Mouse (Mus musculus) kidney, postnatal 0 days (tissue): ENCODE measurements around the gene Kif14. TPM values are rescaled to one million over a fixed set of nuclear protein-coding genes. Genes with fewer than 3 reads are reported as not detected.

Experiments used
- ATAC-seq: fragments of 200-750 bp; cut with Nextera tagmentation; replicated peaks from 2 replicates; pipeline ENCODE4 v1.8.0; 2017; ENCODE audit warnings: low read depth, moderate number of reproducible peaks, moderate TSS enrichment, moderate library complexity; ENCODE audit not compliant: low FRiP score
- DNase-seq: peaks from one replicate; pipeline ENCODE4 v3.0.0-alpha.2; 2016; ENCODE audit warnings: low spot score
- H3K27ac ChIP-seq: fragments of 300-500 bp; sonication (generic); 2 replicates; pipeline ENCODE4 v1.5.1; 2014; ENCODE audit warnings: mild to moderate bottlenecking
- H3K27me3 ChIP-seq: fragments of 300-500 bp; sonication (generic); 2 replicates; pipeline ENCODE4 v1.6.1; 2014; ENCODE audit warnings: low read length, mixed read lengths; ENCODE audit not compliant: insufficient read depth
- H3K36me3 ChIP-seq: fragments of 300-500 bp; sonication (generic); 2 replicates; pipeline ENCODE4 v1.6.1; 2014; ENCODE audit warnings: low read length, mixed read lengths; ENCODE audit not compliant: insufficient read depth
- H3K4me1 ChIP-seq: fragments of 300-500 bp; sonication (generic); replicated peaks from 2 replicates; pipeline ENCODE4 v1.6.1; 2014; ENCODE audit warnings: antibody characterized with exemption, low read length, mixed read lengths; ENCODE audit not compliant: insufficient read depth
- H3K4me2 ChIP-seq: fragments of 300-500 bp; sonication (generic); 2 replicates; pipeline ENCODE4 v1.6.1; 2014; ENCODE audit warnings: mild to moderate bottlenecking, low read length, moderate library complexity, mixed read lengths
- H3K4me3 ChIP-seq: fragments of 300-500 bp; sonication (generic); replicated peaks from 2 replicates; pipeline ENCODE4 v1.5.1; 2014; ENCODE audit warnings: low read depth, low read length
- H3K9ac ChIP-seq: fragments of 300-500 bp; sonication (generic); 2 replicates; pipeline ENCODE4 v1.6.1; 2014; ENCODE audit warnings: low read depth, low read length
- H3K9me3 ChIP-seq: fragments of 300-500 bp; sonication (generic); replicated peaks from 2 replicates; pipeline ENCODE4 v1.6.1; 2016; ENCODE audit warnings: low read length, inconsistent platforms, mixed read lengths
- CTCF ChIP-seq: IDR thresholded peaks from 2 replicates; pipeline ENCODE4 v1.5.1; 2016; ENCODE audit warnings: antibody characterized with exemption, low read depth, mild to moderate bottlenecking, moderate library complexity
- WGBS: fragments of 180-500 bp; shearing (Covaris S2); extraction: QIAGEN DNeasy Blood & Tissue Kit; methylation state at CpG from one replicate; pipeline ENCODE4 v1.1.7; 2014; 5-methylcytosine and 5-hydroxymethylcytosine counted together
- polyA plus RNA-seq: library from polyadenylated mRNA; unstranded; fragments of >200 nt; fragmentation: Nextera tagmentation; extraction: Ambion mirVana; gene quantifications from 2 replicates; pipeline ENCODE4 v1.2.1, GENCODE M21; 2015

The Kif14 gene
- polyA plus RNA-seq, 1 experiment from 2014 or later, result 2.0 TPM

- Histone ChIP-seq H3K4me2 (no peak overlapping the region), H3K9me3 (no peaks in the 10 kb centered on the region), H3K36me3 (no peaks in the 10 kb centered on the region), H3K27ac (no peak overlapping the region), H3K9ac (no peak overlapping the region), H3K4me1 (no peaks in the 10 kb centered on the region), H3K27me3 (no peaks in the 10 kb centered on the region), H3K4me3 (no peak overlapping the region)
- no peak for DNase-seq
- ATAC-seq, result no peak
- 84% methylated on average over 4 of the region's 4 CpGs for WGBS
- no peak for TF ChIP-seq CTCF
These were observed 101.5 kb downstream of the Kif14 start for GRCm38 (mm10) chr1:136567641-136568040.

- Histone ChIP-seq H3K27ac (no peak overlapping the region), H3K9ac (no peak overlapping the region), H3K9me3 (no peaks in the 10 kb centered on the region), H3K4me2 (no peak overlapping the region), H3K36me3 (no peaks in the 10 kb centered on the region), H3K4me1 (no peaks in the 10 kb centered on the region), H3K27me3 (no peaks in the 10 kb centered on the region), H3K4me3 (no peak overlapping the region)
- no peak for DNase-seq
- TF ChIP-seq CTCF, result no peak
- WGBS, result 94% methylated on average over 11 of the region's 11 CpGs
- ATAC-seq, result no peak
These were observed 102.6 kb downstream of the Kif14 start for GRCm38 (mm10) chr1:136568738-136569194.

DNA sequence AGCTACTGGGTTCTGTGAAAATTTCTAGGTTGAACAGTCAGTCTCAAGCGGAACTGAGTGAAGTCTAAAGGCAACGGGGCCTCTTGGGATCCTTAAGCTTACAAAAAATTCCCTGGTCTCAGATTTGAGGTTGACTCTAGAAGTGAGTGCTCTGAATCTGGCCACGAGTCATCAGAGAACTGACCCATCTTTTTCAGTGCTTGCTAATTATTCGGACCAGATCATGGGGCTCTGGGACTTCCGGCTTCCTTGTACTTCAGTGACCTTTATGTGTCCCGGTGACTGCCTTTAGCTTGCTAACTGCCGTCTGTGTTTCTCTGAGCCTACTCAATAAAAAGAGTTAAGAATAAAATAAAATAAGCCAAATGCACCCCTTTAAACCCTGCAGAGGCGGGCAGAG lies 103.1 kb downstream of the Kif14 start:
- DNase-seq (no peak), ATAC-seq (no peak)
- Histone ChIP-seq H3K9me3 (no peaks in the 10 kb centered on the region), H3K9ac (no peak overlapping the region), H3K4me3 (no peak overlapping the region), H3K4me1 (no peaks in the 10 kb centered on the region), H3K27ac (no peak overlapping the region), H3K4me2 (no peak overlapping the region), H3K36me3 (no peaks in the 10 kb centered on the region), H3K27me3 (no peaks in the 10 kb centered on the region)
- WGBS, result 75% methylated on average over 8 of the region's 8 CpGs
- no peak for TF ChIP-seq CTCF

DNA sequence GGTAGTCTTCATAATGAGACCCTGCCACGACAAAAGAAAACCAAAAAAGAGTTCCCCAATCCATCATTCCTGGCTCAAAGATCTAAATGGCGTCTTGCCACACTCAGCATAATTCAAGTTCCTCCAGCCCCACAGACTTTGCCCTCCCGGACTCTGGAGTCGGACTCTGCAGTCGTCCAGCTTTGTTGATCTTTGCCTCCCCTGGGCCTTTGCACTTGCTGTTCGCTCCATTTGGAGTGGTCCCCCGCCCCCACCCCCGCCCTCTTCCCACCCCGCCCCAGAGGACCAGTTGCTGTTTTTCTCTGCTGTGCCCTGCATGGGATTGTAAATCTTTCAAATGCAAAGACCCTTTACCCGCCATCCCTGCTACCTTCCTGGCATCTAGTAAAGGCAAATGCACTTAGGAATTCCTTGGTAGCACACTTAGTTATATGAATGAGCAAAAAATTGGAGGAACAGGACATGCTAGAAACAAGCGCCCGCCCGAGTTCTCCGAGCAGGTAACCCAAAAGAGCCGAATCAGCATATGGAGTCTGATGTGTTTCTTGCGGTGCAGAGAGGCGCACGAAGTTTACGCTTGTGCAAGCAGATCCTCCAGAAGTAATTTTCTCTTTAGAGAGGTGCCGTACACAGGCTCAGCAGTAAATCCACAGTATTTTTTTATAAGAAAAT lies 103.6 kb downstream of the Kif14 start:
- Histone ChIP-seq H3K4me1 (no peaks in the 10 kb centered on the region), H3K4me3 (no peak overlapping the region; the same call in 1 of the 2 replicates), H3K36me3 (no peaks in the 10 kb centered on the region), H3K27ac (no peak overlapping the region), H3K4me2 (peak overlapping the region; percentile 36), H3K9ac (no peak overlapping the region), H3K27me3 (no peaks in the 10 kb centered on the region), H3K9me3 (no peaks in the 10 kb centered on the region)
- WGBS, result 28% methylated on average over 20 of the region's 20 CpGs
- DNase-seq (no peak), ATAC-seq (no peak)
- TF ChIP-seq CTCF, result no peak

- DNase-seq (no peak), ATAC-seq (no peak)
- Histone ChIP-seq H3K9me3 (no peaks in the 10 kb centered on the region), H3K4me1 (no peaks in the 10 kb centered on the region), H3K27me3 (no peaks in the 10 kb centered on the region), H3K36me3 (no peaks in the 10 kb centered on the region), H3K4me2 (peak overlapping the region; percentile 36), H3K9ac (no peak overlapping the region), H3K4me3 (no peak overlapping the region; the same call in 1 of the 2 replicates), H3K27ac (no peak overlapping the region)
- WGBS, result 14% methylated on average over 13 of the region's 13 CpGs
- TF ChIP-seq CTCF, result no peak
These were observed 104.1 kb downstream of the Kif14 start for GRCm38 (mm10) chr1:136570298-136570653.

GRCm38 (mm10) chr1:136570976-136571375 lies 104.8 kb downstream of the Kif14 start:
- Histone ChIP-seq H3K9me3 (no peaks in the 10 kb centered on the region), H3K27me3 (no peaks in the 10 kb centered on the region), H3K4me2 (no peak overlapping the region), H3K4me1 (no peaks in the 10 kb centered on the region), H3K4me3 (no peak overlapping the region), H3K27ac (no peak overlapping the region), H3K9ac (no peak overlapping the region), H3K36me3 (no peaks in the 10 kb centered on the region)
- no peak for ATAC-seq
- no peak for TF ChIP-seq CTCF
- no peak for DNase-seq
- 92% methylated on average over 9 of the region's 9 CpGs for WGBS

GRCm38 (mm10) chr1:136571530-136571929 lies 105.4 kb downstream of the Kif14 start:
- TF ChIP-seq CTCF, result no peak
- H3K27me3 ChIP-seq, result no peaks in the 10 kb centered on the region
- no peak overlapping the region for H3K4me3 ChIP-seq
- H3K4me1 ChIP-seq, result 0 out of 2 replicates have a peak, but pooled peaks cover 2% of the 10 kb centered on the region
- H3K27ac ChIP-seq, result no peak overlapping the region
- DNase-seq (no peak), ATAC-seq (no peak)
- H3K9me3 ChIP-seq, result no peaks in the 10 kb centered on the region
- WGBS, result 91% methylated on average over 10 of the region's 10 CpGs
- no peaks in the 10 kb centered on the region for H3K36me3 ChIP-seq
- H3K4me2 ChIP-seq, result no peak overlapping the region
- no peak overlapping the region for H3K9ac ChIP-seq
